Mouse (Mus musculus) left cerebral cortex, postnatal 10 days (tissue): ENCODE results near the gene Mon1a. TPM values are rescaled to one million over a fixed set of nuclear protein-coding genes. Genes with fewer than 3 reads are reported as not detected.

Source experiments
- DNase-seq, 2 experiments: peaks; one replicate each; pipeline ENCODE4 v3.0.0; 2021 to 2022; ENCODE audit warnings: low spot score in 2 of 2, mixed read lengths in 1 of 2; ENCODE audit errors: extremely low spot score in 1 of 2
- intact Hi-C: fragments of 180-260 bp; cut with DNase I; formaldehyde crosslinking; loops from one replicate; pipeline ENCODE4 v1.15.1; 2025
- total RNA-seq, 2 experiments: library from RNA; stranded (reverse); gene quantifications; 2 replicates each; pipeline ENCODE4 v1.2.3; 2021

Gene Mon1a
- total RNA-seq, 2 experiments from 2014 or later: 14.0 to 15.0 TPM

GRCm38 (mm10) chr9:107906967-107907800 lies 19.2 kb downstream of the Mon1a start:
- no peak for DNase-seq
- intact Hi-C loops: no loop called here

DNA sequence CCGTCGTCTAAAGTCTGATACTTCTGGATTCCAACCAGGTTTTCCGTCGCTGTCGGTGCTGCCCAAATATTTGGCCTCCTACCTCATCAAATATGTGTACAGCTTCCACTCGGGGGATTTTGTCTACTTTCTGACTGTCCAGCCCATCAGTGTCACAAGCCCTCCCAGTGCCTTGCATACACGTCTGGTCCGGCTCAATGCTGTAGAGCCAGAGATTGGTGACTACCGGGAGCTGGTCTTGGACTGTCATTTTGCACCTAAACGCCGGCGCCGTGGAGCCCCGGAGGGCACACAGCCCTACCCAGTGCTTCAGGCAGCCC lies 19.8 kb downstream of the Mon1a start:
- intact Hi-C loops: no loop called here
- DNase-seq: no peak

- intact Hi-C loops: no loop called here
- no peak for DNase-seq
These were observed 20.6 kb downstream of the Mon1a start for GRCm38 (mm10) chr9:107908410-107909158.

- intact Hi-C loops: no loop called here
- no peak for DNase-seq
These were observed 22.2 kb downstream of the Mon1a start for GRCm38 (mm10) chr9:107910025-107910769.

GRCm38 (mm10) chr9:107914764-107915420 lies 26.9 kb downstream of the Mon1a start:
- no peak for DNase-seq
- intact Hi-C loops: no loop called here

DNA sequence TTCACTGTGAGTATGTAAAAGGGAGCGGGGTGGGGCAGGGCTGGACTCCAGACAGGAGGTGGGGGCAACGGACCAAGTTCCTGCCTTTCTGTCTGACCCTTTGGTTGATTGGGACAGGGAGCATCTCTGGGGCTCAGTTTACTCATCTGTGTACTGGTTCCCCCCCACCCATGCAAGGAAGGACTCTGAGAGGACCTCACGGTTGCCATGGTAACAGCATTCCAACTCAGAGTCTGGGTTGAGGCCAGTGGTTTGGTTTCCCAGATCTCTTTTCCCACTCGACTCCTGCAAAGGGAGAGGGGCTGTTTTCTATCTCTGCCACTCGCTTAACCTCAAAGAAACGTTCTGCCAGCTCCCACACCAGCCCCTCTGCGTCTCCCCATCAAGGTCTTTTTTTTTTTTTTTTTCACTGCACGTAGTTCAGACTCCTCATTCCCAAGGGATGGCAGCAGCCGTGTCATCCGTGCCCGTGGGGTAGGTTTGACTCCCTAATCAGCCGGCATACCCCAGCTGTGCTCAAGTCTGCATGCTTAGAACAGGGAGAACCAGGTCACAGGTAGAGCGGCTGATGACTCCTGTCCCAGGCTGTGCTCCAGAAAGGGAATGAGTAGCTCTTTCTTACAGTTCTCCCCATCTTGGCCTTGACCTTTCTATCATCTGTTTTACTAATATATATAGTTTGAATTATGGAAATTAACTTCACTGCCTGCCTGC lies 30.1 kb downstream of the Mon1a start:
- intact Hi-C loops: no loop called here

GRCm38 (mm10) chr9:107918884-107919283 lies 30.9 kb downstream of the Mon1a start:
- intact Hi-C loops: no loop called here
- DNase-seq: no peak

More for the DNA sequence above, 30.1 kb downstream of the Mon1a start:
- DNase-seq: peak; percentile 55 to 56

- intact Hi-C loops: no loop called here
- DNase-seq: no peak
These were observed 31.5 kb downstream of the Mon1a start for GRCm38 (mm10) chr9:107919441-107919840.

GRCm38 (mm10) chr9:107923021-107923420 lies 35.1 kb downstream of the Mon1a start:
- intact Hi-C loops: no loop called here
- DNase-seq: no peak

- intact Hi-C loops: no loop called here
- no peak for DNase-seq
These were observed 36.0 kb downstream of the Mon1a start for GRCm38 (mm10) chr9:107923956-107924355.

DNA sequence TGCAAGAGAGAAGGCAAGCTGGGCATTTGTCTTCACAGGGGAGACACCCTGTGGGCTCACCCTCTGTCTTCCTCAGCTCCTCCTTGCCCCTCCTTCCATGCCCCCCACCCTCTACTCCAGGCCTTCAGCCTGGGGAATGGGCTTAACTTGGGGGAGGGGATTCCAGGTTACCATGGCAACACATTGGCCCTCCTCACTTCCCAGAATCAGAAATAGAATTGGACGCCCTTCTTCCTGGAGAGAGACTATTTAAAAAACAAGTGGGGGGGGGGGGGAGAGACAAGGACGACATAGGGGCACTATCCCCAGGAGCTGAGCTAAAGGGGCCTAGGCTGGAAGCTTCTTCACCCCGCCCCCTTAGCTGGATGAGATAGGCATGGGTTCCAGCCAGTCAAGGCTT lies 37.3 kb downstream of the Mon1a start:
- DNase-seq: no peak
- intact Hi-C loops: no loop called here

GRCm38 (mm10) chr9:107926920-107927420 lies 39.0 kb downstream of the Mon1a start:
- intact Hi-C loops: no loop called here

GRCm38 (mm10) chr9:107927749-107928148 lies 39.8 kb downstream of the Mon1a start:
- intact Hi-C loops: no loop called here
- peak; percentile 57 to 59 for DNase-seq

More at GRCm38 (mm10) chr9:107926920-107927420, 39.0 kb downstream of the Mon1a start:
- no peak for DNase-seq

DNA sequence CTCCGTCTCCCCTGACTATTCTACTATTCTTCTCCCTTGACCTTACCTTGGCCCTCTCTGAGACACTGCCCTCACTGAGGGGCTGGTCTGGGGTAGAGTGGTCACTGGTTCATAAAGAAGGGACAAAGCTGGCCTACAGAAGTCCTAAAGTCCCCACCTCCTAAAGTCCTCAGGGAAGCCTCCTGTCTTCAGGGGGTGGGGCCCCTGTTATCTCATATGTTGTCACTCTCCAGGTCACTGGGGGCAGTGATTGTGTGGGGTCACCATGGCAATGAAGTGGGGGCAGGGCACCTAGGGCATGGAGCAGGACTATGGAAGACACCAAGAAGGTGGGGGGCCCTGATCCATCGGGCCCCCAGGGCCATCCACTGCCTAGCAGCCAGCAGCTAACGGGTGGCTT lies 40.2 kb downstream of the Mon1a start, which contains the start of gene Actl11:
Gene Actl11 (plus strand): TSS at position 301 of the 400 bp plus-strand sequence.
- no peak for DNase-seq
- intact Hi-C loops: no loop called here

- intact Hi-C loops: no loop called here
- DNase-seq: no peak
These were observed 44.3 kb downstream of the Mon1a start for GRCm38 (mm10) chr9:107932221-107932620.

GRCm38 (mm10) chr9:107934146-107934545 lies 46.2 kb downstream of the Mon1a start:
- DNase-seq: peak in 1 of 2 experiments; percentile 72
- intact Hi-C loops: no loop called here

- no peak for DNase-seq
- intact Hi-C loops: no loop called here
These were observed 47.4 kb downstream of the Mon1a start, which contains the start of gene Camkv for GRCm38 (mm10) chr9:107935374-107935773. Gene Camkv, plus strand, starts transcription at chr9:107935674.

- peak; percentile 53 to 76 for DNase-seq
- intact Hi-C loops: no loop called here
These were observed 47.9 kb downstream of the Mon1a start for GRCm38 (mm10) chr9:107935790-107936214.
